Comparison of ENCODE assay signal across 20 mouse cellular contexts in genomic region chr14:57945834-57946233, GRCm38 (mm10). TPM values are rescaled to one million over a fixed set of nuclear protein-coding genes. Genes with fewer than 3 reads are reported as not detected.
DNase-seq lines count a peak whose midpoint lies in the region; ATAC-seq lines count a peak whose summit lies in the region.
"Had no signal": no experiment of that assay in that cellular context is flagged by ENCODE, and none has a peak within 500 bp of the region (broad histone marks: within the 10 kb centered on the region; RNA-seq: fewer than 3 reads in every experiment).

No protein-coding gene starts in this region.

- H3K36me3 ChIP-seq in heart, embryonic 16.5 days (ENCODE audit: control insufficient read depth, insufficient read depth): peaks cover 13% of the 10 kb centered on the region
- H3K36me3 ChIP-seq in hindbrain, embryonic 10.5 days: peaks cover 39% of the 10 kb centered on the region

- H3K4me2 ChIP-seq in heart, embryonic 16.5 days (ENCODE audit: low read depth, low read length): no peak overlapping the region
- H3K4me2 ChIP-seq: embryonic facial prominence, embryonic 13.5 days; hindbrain, embryonic 15.5 days; midbrain, embryonic 12.5 days had no signal

- H3K9ac ChIP-seq in heart, embryonic 16.5 days (ENCODE audit: low read length): no peak overlapping the region
- H3K9ac ChIP-seq: embryonic facial prominence, embryonic 13.5 days; hindbrain, embryonic 15.5 days; midbrain, embryonic 12.5 days had no signal

- H3K9me3 ChIP-seq in heart, embryonic 16.5 days (replicated peaks; ENCODE audit: control insufficient read depth, low read length): no peaks in the 10 kb centered on the region
- H3K9me3 ChIP-seq in hindbrain, embryonic 10.5 days: no peaks in the 10 kb centered on the region
- H3K9me3 ChIP-seq: embryonic facial prominence, embryonic 13.5 days; hindbrain, embryonic 15.5 days; midbrain, embryonic 12.5 days had no signal

- peak overlapping the region; percentile 56 for H3K27ac ChIP-seq in heart, embryonic 16.5 days (ENCODE audit: low read length)
- H3K27ac ChIP-seq in hindbrain, embryonic 10.5 days: no peak overlapping the region
- H3K27ac ChIP-seq: embryonic facial prominence, embryonic 13.5 days; hindbrain, embryonic 15.5 days; macrophage; midbrain, embryonic 12.5 days had no signal

- peak; percentile 12 to 13 for DNase-seq in cerebellum, postnatal 14 days
- no peak for DNase-seq in cerebellum, postnatal 4 days (ENCODE audit: low spot score in 2 of 2)
- DNase-seq in heart, adult 18-20 months: peak; percentile 80 to 87
- DNase-seq in skeletal muscle tissue, adult 2 months (ENCODE audit: low read depth, low spot score): peak; percentile 68
- no peak for DNase-seq in urinary bladder, adult 2 months (ENCODE audit: low spot score)
- no peak for DNase-seq in hindbrain, embryonic 10.5 days (ENCODE audit: low spot score)
- DNase-seq in right cerebral cortex, adult 2 months (ENCODE audit: low spot score in 2 of 2): no peak
- DNase-seq: adrenal gland, postnatal 36 days; cerebellum, postnatal 25 days; kidney, postnatal 10 days; lung, adult 2 months; right cerebral cortex, postnatal 25 days; thymus, adult 18-20 months had no signal

- peaks cover 11% of the 10 kb centered on the region for H3K4me1 ChIP-seq in heart, embryonic 16.5 days (ENCODE audit: control insufficient read depth, insufficient read depth, low read length)
- no peaks in the 10 kb centered on the region for H3K4me1 ChIP-seq in hindbrain, embryonic 10.5 days (replicated peaks)
- H3K4me1 ChIP-seq: embryonic facial prominence, embryonic 13.5 days; hindbrain, embryonic 15.5 days; midbrain, embryonic 12.5 days had no signal

- 46% methylated on average over 4 of the region's 4 CpGs for WGBS in heart, embryonic 16.5 days
- 81% methylated on average over 4 of the region's 4 CpGs for WGBS in hindbrain, embryonic 10.5 days

- ATAC-seq in heart, embryonic 16.5 days (replicated peaks; ENCODE audit: extremely low read depth, insufficient read depth, low FRiP score): peak; percentile 69
- ATAC-seq: intestine, postnatal 0 days had no signal

- H3K27me3 ChIP-seq in heart, embryonic 16.5 days (ENCODE audit: control insufficient read depth, insufficient read depth, low read length): no peaks in the 10 kb centered on the region
- H3K27me3 ChIP-seq in hindbrain, embryonic 10.5 days (ENCODE audit: insufficient read depth, poor library complexity, severe bottlenecking): no peaks in the 10 kb centered on the region
- H3K27me3 ChIP-seq: CH12.LX; embryonic facial prominence, embryonic 13.5 days; hindbrain, embryonic 15.5 days; midbrain, embryonic 12.5 days had no signal

- no peak overlapping the region for H3K4me3 ChIP-seq in heart, embryonic 16.5 days (ENCODE audit: low read length)
- H3K4me3 ChIP-seq in hindbrain, embryonic 10.5 days: no peak overlapping the region
- H3K4me3 ChIP-seq: embryonic facial prominence, embryonic 13.5 days; hindbrain, embryonic 15.5 days; midbrain, embryonic 12.5 days had no signal

RNA-seq across cellular contexts. Expression of gene Micu2, which starts 53.2 kb away (rescaled TPM):
- total RNA-seq in heart, adult 18-20 months (2021): 10 to 100 TPM; 77.3 to 83.5 TPM
- polyA plus RNA-seq in heart, embryonic 16.5 days (2015; fragmentation: Nextera tagmentation; extraction: Ambion mirVana): 81.7 and 88.7 TPM in 2 replicates
- 35.2 and 43.4 TPM in 2 replicates for polyA plus RNA-seq in urinary bladder, adult 2 months (2012; rRNA removed)
- 60.3 and 62.0 TPM in 2 replicates for polyA plus RNA-seq in hindbrain, embryonic 10.5 days (2016; fragmentation: Nextera tagmentation; extraction: Ambion mirVana)

RNA-seq across cellular contexts. Expression of gene Zdhhc20, which starts 55.8 kb away (rescaled TPM):
- 1 to 10 TPM; 5.8 to 8.0 TPM for total RNA-seq in heart, adult 18-20 months (2021)
- polyA plus RNA-seq in heart, embryonic 16.5 days (2015; fragmentation: Nextera tagmentation; extraction: Ambion mirVana): 36.5 and 40.9 TPM in 2 replicates
- 29.8 and 31.0 TPM in 2 replicates for polyA plus RNA-seq in urinary bladder, adult 2 months (2012; rRNA removed)
- polyA plus RNA-seq in hindbrain, embryonic 10.5 days (2016; fragmentation: Nextera tagmentation; extraction: Ambion mirVana): 43.9 and 49.0 TPM in 2 replicates

Comparison
In these comparisons a context has a peak if more than half of its experiments do, and no peak if none do; other contexts are left out.
1. DNase-seq: peak in cerebellum, postnatal 14 days (2 of 2), heart, adult 18-20 months (2 of 2) and skeletal muscle tissue, adult 2 months (single experiment); none in cerebellum, postnatal 4 days (0 of 2), urinary bladder, adult 2 months (single experiment), hindbrain, embryonic 10.5 days (single experiment) and right cerebral cortex, adult 2 months (0 of 2).